ENCODE assay signal across 27 mouse cellular contexts in genomic region chr5:36003797-36004196, GRCm38 (mm10).
A peak's percentile ranks its signal among the peaks of the same experiment; 100 is the strongest.
DNase-seq lines count a peak whose midpoint lies in the region; ATAC-seq lines count a peak whose summit lies in the region.
"Had no signal": no experiment of that assay in that cellular context is flagged by ENCODE, and none has a peak within 500 bp of the region (broad histone marks: within the 10 kb centered on the region; RNA-seq: fewer than 3 reads in every experiment).

No protein-coding gene starts in this region.

- no peaks in the 10 kb centered on the region for H3K4me1 ChIP-seq in forebrain, embryonic 11.5 days (replicated peaks; ENCODE audit: control insufficient read depth, insufficient read depth, low read length)
- H3K4me1 ChIP-seq: forebrain, embryonic 10.5 days; heart, embryonic 12.5 days; heart, embryonic 15.5 days; intestine, embryonic 15.5 days had no signal

- no peaks in the 10 kb centered on the region for H3K9me3 ChIP-seq in forebrain, embryonic 11.5 days (ENCODE audit: control insufficient read depth, low read length)
- H3K9me3 ChIP-seq: forebrain, embryonic 10.5 days; heart, embryonic 12.5 days; heart, embryonic 15.5 days; intestine, embryonic 15.5 days had no signal

- no peak overlapping the region for H3K27ac ChIP-seq in forebrain, embryonic 11.5 days (ENCODE audit: low read depth, low read length)
- H3K27ac ChIP-seq: forebrain, embryonic 10.5 days; gastrocnemius, adult 2 months; heart, embryonic 15.5 days; hindbrain, embryonic 14.5 days; hindbrain, postnatal 0 days; intestine, embryonic 15.5 days had no signal

- no peaks in the 10 kb centered on the region for H3K36me3 ChIP-seq in forebrain, embryonic 11.5 days (ENCODE audit: control insufficient read depth, insufficient read depth, low read length)
- H3K36me3 ChIP-seq: intestine, embryonic 15.5 days had no signal

- no peak overlapping the region for H3K9ac ChIP-seq in forebrain, embryonic 11.5 days (ENCODE audit: low read length)
- H3K9ac ChIP-seq: forebrain, postnatal 0 days; heart, embryonic 12.5 days; heart, embryonic 15.5 days; hindbrain, embryonic 14.5 days; intestine, embryonic 15.5 days had no signal

- H3K4me3 ChIP-seq in forebrain, embryonic 11.5 days (ENCODE audit: low read depth, low read length), result no peak overlapping the region
- H3K4me3 ChIP-seq: forebrain, embryonic 10.5 days; gastrocnemius, adult 2 months; heart, embryonic 12.5 days; heart, embryonic 15.5 days; intestine, embryonic 15.5 days had no signal

- no peaks in the 10 kb centered on the region for H3K27me3 ChIP-seq in forebrain, embryonic 11.5 days (ENCODE audit: control insufficient read depth, insufficient read depth, low read length)
- H3K27me3 ChIP-seq: heart, embryonic 12.5 days; heart, embryonic 15.5 days; intestine, embryonic 15.5 days had no signal

- peak; percentile 60 for ATAC-seq in inflammation-experienced regulatory T-cells, adult 6 months
- ATAC-seq in forebrain, embryonic 11.5 days (replicated peaks; ENCODE audit: low FRiP score), result no peak
- no peak for ATAC-seq in megakaryocyte, adult 5-6 weeks (ENCODE audit: poor library complexity, severe bottlenecking)
- ATAC-seq: forebrain, embryonic 14.5 days; forebrain, postnatal 0 days; hindbrain, postnatal 0 days; intestine, embryonic 15.5 days had no signal

- H3K4me2 ChIP-seq in forebrain, embryonic 11.5 days (ENCODE audit: low read depth, low read length, severe bottlenecking), result no peak overlapping the region
- H3K4me2 ChIP-seq: heart, embryonic 12.5 days; heart, embryonic 15.5 days; hindbrain, embryonic 14.5 days; intestine, embryonic 15.5 days had no signal

- peak; percentile 16 for DNase-seq in thymus, postnatal 25 days
- no peak for DNase-seq in thymus, postnatal 0 days (ENCODE audit: low spot score)
- peak; percentile 67 for DNase-seq in CD4-positive, CD25-positive, alpha-beta regulatory T cell, adult 2 months (ENCODE audit: low read depth, low spot score)
- peak; percentile 34 for DNase-seq in T-cell, adult 2 months (ENCODE audit: low spot score)
- no peak for DNase-seq in urinary bladder, adult 18-20 months (ENCODE audit: low spot score in 2 of 2)
- DNase-seq in forebrain, embryonic 11.5 days (ENCODE audit: low spot score), result no peak
- DNase-seq: adrenal gland, postnatal 10 days; adrenal gland, postnatal 36 days; cerebellum, adult 2 months; cerebellum, adult 9-11 months; cerebellum, postnatal 36 days; embryo, embryonic 11 days; forebrain, postnatal 0 days; gastrocnemius, adult 2 months; gastrocnemius, postnatal 14 days; heart, adult 11 months; heart, postnatal 10 days; heart, postnatal 36 days had no signal

- 91% methylated on average over 10 of the region's 10 CpGs for WGBS in forebrain, embryonic 11.5 days

Comparison
In these comparisons a context has a peak if more than half of its experiments do, and no peak if none do; other contexts are left out.
1. DNase-seq: peak in thymus, postnatal 25 days (single experiment), CD4-positive, CD25-positive, alpha-beta regulatory T cell, adult 2 months (single experiment) and T-cell, adult 2 months (single experiment); none in thymus, postnatal 0 days (single experiment), urinary bladder, adult 18-20 months (0 of 2) and forebrain, embryonic 11.5 days (single experiment).